Mouse (Mus musculus): ENCODE measurements around the gene Olfr836. TPM values are rescaled to one million over a fixed set of nuclear protein-coding genes. Genes with fewer than 3 reads are reported as not detected.
"Not testable (repeated sequence)": the region's sequence is repeated elsewhere in the genome, so short reads cannot be mapped to it uniquely, and the experiment has no call there.

Olfr836 gene
- not detected in 2 replicates for polyA plus RNA-seq (2012; rRNA removed)

DNA sequence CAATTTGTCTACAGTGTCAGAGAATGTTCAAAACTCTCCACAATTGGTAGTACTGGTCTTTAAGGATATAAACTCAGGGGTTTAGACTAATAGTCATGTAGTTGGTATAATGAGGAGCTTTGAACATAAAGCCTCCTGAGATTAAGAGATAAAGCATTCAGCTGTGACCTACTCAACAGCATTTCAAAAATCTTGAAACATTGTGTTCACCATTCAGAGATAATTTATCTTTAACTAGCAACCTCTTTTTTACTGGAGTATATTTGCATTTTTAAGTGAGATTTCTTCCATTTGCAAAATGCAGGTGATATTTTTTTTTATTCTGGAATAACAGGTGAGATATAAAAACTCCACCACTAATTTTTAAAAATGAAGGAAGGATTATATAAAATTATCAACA lies at the start of gene Olfr836:
Olfr836 (plus strand) TSS at position 301 of the 400 bp plus-strand sequence.
- DNase-seq = no peak
- Histone ChIP-seq H3K4me1 (replicated peaks; ENCODE audit: control insufficient read depth, insufficient read depth, low read length) (no peaks in the 10 kb centered on the region), H3K27me3 (ENCODE audit: control insufficient read depth, insufficient read depth, low read length) (no peaks in the 10 kb centered on the region), H3K36me3 (ENCODE audit: control insufficient read depth, insufficient read depth, low read length) (no peaks in the 10 kb centered on the region), H3K4me3 (ENCODE audit: control insufficient read depth, insufficient read depth, low read length) (no peak within 1 kb of the TSS), H3K27ac (ENCODE audit: control insufficient read depth, insufficient read depth, low read length) (no peak within 1 kb of the TSS)
- TF ChIP-seq CTCF (IDR thresholded peaks at IDR 0.05; ENCODE audit: borderline replicate concordance, control insufficient read depth, extremely low read depth, insufficient read depth, low read length, poor library complexity) (no peak), POLR2A (IDR thresholded peaks at IDR 0.05; ENCODE audit: control insufficient read depth, extremely low read depth, insufficient read depth, low read length, poor library complexity) (no peak)

DNA sequence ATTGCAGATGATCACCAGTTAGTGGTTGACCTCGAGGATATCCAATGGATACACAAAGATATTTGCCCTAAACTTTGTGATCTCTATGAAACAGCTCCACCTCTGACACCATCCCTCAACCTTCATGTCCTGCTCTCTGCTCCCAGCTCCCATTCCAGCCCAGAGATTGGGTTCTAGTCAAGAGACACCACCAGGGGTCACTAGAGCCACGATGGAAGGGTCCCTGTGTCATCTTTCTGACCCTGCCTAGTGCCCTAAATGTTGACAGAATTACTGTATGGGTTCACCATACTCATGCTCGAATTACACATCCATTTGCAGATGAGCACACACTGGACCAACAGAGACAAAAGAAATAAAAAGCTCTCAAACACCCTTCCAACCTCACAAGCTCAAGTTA lies 35.2 kb upstream of the Olfr836 start:
- H3K4me1 ChIP-seq (replicated peaks; ENCODE audit: control insufficient read depth, insufficient read depth, low read length) = no peaks in the 10 kb centered on the region
- H3K27ac ChIP-seq (ENCODE audit: control insufficient read depth, insufficient read depth, low read length) = no peak overlapping the region
- WGBS = 35% methylated on average over 3 of the region's 3 CpGs
- no peaks in the 10 kb centered on the region for H3K36me3 ChIP-seq (ENCODE audit: control insufficient read depth, insufficient read depth, low read length)
- H3K27me3 ChIP-seq (ENCODE audit: control insufficient read depth, insufficient read depth, low read length) = no peaks in the 10 kb centered on the region
- no peak overlapping the region for H3K4me3 ChIP-seq (ENCODE audit: control insufficient read depth, insufficient read depth, low read length)
- TF ChIP-seq CTCF (IDR thresholded peaks at IDR 0.05; ENCODE audit: borderline replicate concordance, control insufficient read depth, extremely low read depth, insufficient read depth, low read length, poor library complexity) (no peak), POLR2A (IDR thresholded peaks at IDR 0.05; ENCODE audit: control insufficient read depth, extremely low read depth, insufficient read depth, low read length, poor library complexity) (no peak)
- DNase-seq = no peak

DNA sequence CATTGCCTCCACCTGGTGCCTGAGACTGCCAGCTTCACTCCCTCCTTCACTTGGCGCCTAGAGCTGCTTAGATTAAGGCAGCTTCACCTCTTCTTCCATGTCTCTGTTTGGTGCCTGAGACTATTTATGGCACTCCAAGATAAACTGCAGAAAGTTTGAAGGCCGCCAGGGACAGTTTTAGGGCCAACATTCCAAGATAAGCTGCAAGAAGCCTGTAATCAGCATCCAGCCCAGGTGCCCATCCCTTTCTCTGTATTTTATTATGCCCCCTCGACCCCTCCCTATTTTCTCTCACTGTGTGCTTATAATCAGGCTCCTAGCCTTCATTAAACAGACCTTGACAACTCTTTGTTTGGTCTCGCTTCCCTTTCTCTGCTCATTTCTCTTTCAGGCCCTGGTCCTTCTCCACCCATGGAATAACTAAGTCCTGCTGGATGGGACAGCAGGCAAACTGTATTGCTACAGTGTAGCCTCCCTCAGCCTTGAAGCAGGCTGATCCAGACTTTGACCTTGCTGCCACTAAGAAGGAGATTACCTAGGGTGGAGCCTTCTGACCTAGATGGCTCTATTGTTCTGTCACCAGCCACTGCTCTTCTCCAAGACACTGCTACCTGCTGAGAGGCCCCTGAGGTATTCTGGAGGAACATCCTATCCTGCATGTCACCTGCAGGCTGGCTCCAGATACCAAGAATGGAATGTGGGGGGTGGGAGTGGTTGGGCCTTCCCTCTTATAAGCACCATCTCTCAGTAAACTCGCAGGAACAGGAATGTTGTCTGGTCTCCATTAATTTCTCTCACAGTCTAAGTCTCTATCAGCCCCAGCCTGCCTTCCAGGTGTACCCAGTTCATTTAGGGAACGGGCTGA lies 27.1 kb upstream of the Olfr836 start:
- H3K36me3 ChIP-seq (ENCODE audit: control insufficient read depth, insufficient read depth, low read length); DNase-seq; H3K4me3 ChIP-seq (ENCODE audit: control insufficient read depth, insufficient read depth, low read length); H3K27ac ChIP-seq (ENCODE audit: control insufficient read depth, insufficient read depth, low read length); H3K27me3 ChIP-seq (ENCODE audit: control insufficient read depth, insufficient read depth, low read length); H3K4me1 ChIP-seq (replicated peaks; ENCODE audit: control insufficient read depth, insufficient read depth, low read length): not testable (repeated sequence)
- 55% methylated on average over 6 of the region's 6 CpGs for WGBS

DNA sequence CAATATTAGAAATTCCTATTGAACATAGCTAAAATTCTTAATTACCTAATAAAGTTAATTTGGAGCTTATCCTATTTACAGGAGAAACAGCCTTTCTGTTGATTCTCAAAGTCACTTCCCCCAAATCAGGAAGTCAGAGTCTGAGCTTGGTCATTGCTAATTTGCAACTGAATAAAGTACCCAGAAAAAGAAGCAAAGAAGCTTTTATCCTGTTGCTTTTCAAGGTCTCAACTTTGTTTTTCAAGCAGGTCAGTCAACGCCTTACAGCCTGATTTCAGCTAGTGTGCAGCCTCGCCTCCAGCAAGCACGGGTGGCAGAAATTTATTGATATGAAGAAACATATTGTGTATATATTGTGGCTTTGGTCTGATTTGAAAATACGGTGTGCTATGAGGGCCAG lies 22.9 kb upstream of the Olfr836 start:
- no peaks in the 10 kb centered on the region for H3K4me1 ChIP-seq (replicated peaks; ENCODE audit: control insufficient read depth, insufficient read depth, low read length)
- no peak overlapping the region for H3K27ac ChIP-seq (ENCODE audit: control insufficient read depth, insufficient read depth, low read length)
- TF ChIP-seq CTCF (IDR thresholded peaks at IDR 0.05; ENCODE audit: borderline replicate concordance, control insufficient read depth, extremely low read depth, insufficient read depth, low read length, poor library complexity) = no peak
- no peak for TF ChIP-seq POLR2A (IDR thresholded peaks at IDR 0.05; ENCODE audit: control insufficient read depth, extremely low read depth, insufficient read depth, low read length, poor library complexity)
- no peaks in the 10 kb centered on the region for H3K36me3 ChIP-seq (ENCODE audit: control insufficient read depth, insufficient read depth, low read length)
- DNase-seq = no peak
- 91% methylated on average over 4 of the region's 4 CpGs for WGBS
- H3K27me3 ChIP-seq (ENCODE audit: control insufficient read depth, insufficient read depth, low read length) = no peaks in the 10 kb centered on the region
- no peak overlapping the region for H3K4me3 ChIP-seq (ENCODE audit: control insufficient read depth, insufficient read depth, low read length)

- Histone ChIP-seq H3K27me3 (ENCODE audit: control insufficient read depth, insufficient read depth, low read length) (no peaks in the 10 kb centered on the region), H3K36me3 (ENCODE audit: control insufficient read depth, insufficient read depth, low read length) (no peaks in the 10 kb centered on the region), H3K4me3 (ENCODE audit: control insufficient read depth, insufficient read depth, low read length) (no peak within 1 kb of the TSS), H3K4me1 (replicated peaks; ENCODE audit: control insufficient read depth, insufficient read depth, low read length) (no peaks in the 10 kb centered on the region), H3K27ac (ENCODE audit: control insufficient read depth, insufficient read depth, low read length) (no peak within 1 kb of the TSS)
- TF ChIP-seq POLR2A (IDR thresholded peaks at IDR 0.05; ENCODE audit: control insufficient read depth, extremely low read depth, insufficient read depth, low read length, poor library complexity) (no peak), CTCF (IDR thresholded peaks at IDR 0.05; ENCODE audit: borderline replicate concordance, control insufficient read depth, extremely low read depth, insufficient read depth, low read length, poor library complexity) (no peak)
- WGBS = 87% methylated on average over 1 of the region's 1 CpGs
- no peak for DNase-seq
Observed at GRCm38 (mm10) chr9:19136017-19136416, 15.8 kb downstream of the Olfr836 start, which contains the start of gene Olfr837. Olfr837 (plus strand) TSS chr9:19136317.

Other genes with a start within 250 kb of the Olfr836 start
- gene Olfr830, start 245.7 kb upstream of the Olfr836 start, polyA plus RNA-seq (2012; rRNA removed) = not detected in 2 replicates
- not detected in 2 replicates for gene Olfr832, start 183.3 kb upstream of the Olfr836 start, polyA plus RNA-seq (2012; rRNA removed)
- gene Olfr834, start 132.4 kb upstream of the Olfr836 start, polyA plus RNA-seq (2012; rRNA removed) = not detected in 2 replicates
- gene Olfr835, start 87.6 kb upstream of the Olfr836 start, polyA plus RNA-seq (2012; rRNA removed) = not detected in 2 replicates
- not detected in 2 replicates for gene Olfr837, start 15.9 kb downstream of the Olfr836 start, polyA plus RNA-seq (2012; rRNA removed)
- not detected in 2 replicates for gene Olfr839-ps1, start 56.9 kb downstream of the Olfr836 start, polyA plus RNA-seq (2012; rRNA removed)
- gene Olfr843, start 131.6 kb downstream of the Olfr836 start, polyA plus RNA-seq (2012; rRNA removed) = not detected in 2 replicates
- not detected in 2 replicates for gene Olfr844, start 196.0 kb downstream of the Olfr836 start, polyA plus RNA-seq (2012; rRNA removed)
- gene Olfr845, start 216.1 kb downstream of the Olfr836 start, polyA plus RNA-seq (2012; rRNA removed) = not detected in 2 replicates
- not detected in 2 replicates for gene Olfr846, start 243.6 kb downstream of the Olfr836 start, polyA plus RNA-seq (2012; rRNA removed)